Mouse (Mus musculus): ENCODE measurements around the gene Cxcr5.
A peak's percentile ranks its signal among the peaks of the same experiment; 100 is the strongest.

Gene Cxcr5

DNA sequence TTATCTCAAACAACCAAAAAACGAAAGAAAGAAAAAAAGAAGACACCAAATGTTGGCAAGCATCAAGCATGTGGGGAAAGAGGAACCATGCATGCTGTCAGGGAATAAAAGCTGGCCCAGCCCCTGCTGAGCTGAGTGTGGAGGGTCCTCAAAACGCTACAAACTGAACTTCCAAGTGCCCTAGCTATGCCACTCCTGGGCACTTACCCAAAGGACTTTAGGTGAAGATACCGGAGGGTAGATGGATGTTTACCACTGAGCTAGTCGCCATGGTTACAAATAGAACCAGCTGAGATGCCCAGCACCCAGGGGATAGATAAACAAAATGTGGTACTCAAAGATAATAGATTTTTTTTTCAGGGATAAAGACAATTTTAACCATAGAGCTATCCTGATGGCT lies at the start of gene Cxcr5:
Cxcr5 (minus strand) TSS at position 281 of the 400 bp plus-strand sequence.
- DNase-seq: no peak

DNA sequence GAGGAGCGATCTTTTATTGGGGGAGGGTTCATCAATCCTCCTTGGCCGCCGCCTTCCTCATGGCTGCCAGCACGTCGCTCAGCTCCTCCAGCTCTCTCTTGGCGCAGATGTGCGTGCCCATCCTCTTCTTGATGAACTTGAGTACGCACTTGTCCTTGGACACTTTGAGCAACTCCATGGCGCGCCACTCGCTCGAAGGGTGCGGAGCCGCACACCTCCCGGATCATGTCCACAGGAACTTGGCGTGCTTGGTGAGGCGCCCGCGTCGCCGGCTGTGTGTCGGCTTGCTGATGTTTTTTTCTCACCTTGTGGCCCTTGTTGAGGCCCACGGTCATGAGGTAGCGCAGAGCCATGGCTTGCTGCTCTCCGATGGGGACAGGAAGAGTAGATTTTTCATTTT lies 48.7 kb upstream of the Cxcr5 start:
- no peak for DNase-seq

DNA sequence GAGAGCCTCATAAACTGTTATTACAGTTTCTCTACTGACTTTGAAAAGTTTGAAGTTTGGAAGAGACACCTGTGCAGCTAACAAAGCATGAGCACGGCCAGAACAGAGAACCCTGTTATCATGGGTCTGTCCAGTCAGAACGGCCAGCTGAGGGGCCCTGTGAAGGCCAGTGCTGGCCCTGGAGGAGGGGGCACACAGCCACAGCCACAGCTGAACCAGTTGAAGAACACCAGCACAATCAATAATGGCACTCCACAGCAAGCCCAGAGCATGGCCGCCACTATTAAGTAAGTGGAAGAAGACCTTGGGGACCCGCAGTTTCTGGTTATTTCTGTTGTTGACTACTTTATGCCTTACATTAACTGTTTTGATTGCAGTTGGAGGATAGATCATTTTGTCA lies 45.6 kb upstream of the Cxcr5 start:
- DNase-seq: no peak

GRCm38 (mm10) chr9:44606646-44607045 lies 45.0 kb upstream of the Cxcr5 start:
- no peak for DNase-seq

DNA sequence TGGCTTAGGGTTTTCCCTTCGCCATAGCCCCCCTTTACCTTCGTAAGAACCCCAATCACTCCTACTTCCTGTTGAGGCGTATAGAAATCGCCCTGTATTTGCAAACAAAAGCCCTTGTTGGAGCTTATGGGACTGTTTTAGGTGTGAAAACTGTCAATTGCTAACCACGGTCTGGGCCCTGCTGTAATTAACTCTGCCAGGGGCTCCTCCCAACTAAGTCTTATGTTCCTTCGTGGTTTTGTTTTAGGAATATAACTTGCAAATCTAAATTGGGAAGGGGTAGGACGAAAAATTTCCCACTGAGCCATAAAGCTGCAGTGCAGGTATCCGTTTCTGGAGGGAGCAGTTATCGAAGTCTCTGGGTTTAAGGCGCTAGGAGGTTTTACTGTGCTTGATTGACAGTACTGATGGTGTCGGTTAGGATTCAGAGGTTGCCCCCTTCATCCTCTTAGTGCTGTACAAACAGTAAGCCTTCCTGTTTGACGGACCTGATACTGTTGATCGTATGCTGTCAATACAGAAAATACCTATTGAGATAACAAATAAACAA lies 44.0 kb upstream of the Cxcr5 start:
- no peak for DNase-seq

DNA sequence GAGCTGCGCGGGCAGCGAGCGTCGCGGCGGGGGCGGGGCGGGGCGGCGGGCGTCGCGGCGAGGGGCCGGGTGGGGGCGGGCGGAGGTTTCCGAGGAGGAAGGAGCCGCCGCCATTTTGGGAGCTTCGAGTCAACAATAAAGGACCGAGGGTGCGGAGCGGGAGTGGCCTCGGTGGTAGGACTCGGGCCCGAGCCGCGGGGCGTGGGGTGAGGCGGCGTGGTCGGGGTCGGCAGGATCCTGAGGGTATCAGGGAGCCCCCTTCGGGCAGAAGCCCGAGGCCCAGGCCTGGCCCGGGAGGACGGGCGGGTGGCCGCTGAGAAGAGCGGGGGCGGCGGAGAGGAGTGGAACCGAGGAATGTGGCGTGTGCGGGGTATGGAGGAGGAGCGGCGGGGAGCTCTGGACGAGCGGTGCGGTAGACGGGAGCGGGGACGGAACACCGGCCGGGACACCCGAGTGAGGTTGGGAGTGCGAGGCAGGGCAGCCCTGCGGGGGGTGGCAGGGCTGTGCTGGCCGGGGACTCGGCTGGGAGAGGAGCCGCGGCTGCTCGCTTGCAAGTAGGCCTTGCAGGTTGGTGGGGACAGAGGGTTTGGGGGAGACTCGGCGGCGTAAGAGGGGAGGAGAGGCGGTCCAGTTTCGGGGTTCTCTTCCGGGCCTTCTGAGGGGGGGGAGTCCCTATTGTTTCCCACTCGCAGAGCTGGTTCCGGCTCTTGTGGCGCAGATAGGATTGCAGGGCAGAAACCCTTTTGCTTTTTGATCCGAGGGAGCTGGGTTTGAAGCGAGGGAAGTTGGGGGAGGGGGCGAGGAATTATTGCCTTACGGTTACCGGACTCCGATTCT lies 43.3 kb upstream of the Cxcr5 start, which contains the start of gene Ddx6:
Ddx6 (plus strand) TSS at position 114 of the 837 bp plus-strand sequence.
- DNase-seq: peak; percentile 73

- DNase-seq: peak; percentile 78
These were observed 42.7 kb upstream of the Cxcr5 start for GRCm38 (mm10) chr9:44604290-44604778.

- DNase-seq: peak; percentile 70
These were observed 42.0 kb upstream of the Cxcr5 start for GRCm38 (mm10) chr9:44603454-44604289.

- DNase-seq: no peak
These were observed 41.1 kb upstream of the Cxcr5 start for GRCm38 (mm10) chr9:44602766-44603165.

DNA sequence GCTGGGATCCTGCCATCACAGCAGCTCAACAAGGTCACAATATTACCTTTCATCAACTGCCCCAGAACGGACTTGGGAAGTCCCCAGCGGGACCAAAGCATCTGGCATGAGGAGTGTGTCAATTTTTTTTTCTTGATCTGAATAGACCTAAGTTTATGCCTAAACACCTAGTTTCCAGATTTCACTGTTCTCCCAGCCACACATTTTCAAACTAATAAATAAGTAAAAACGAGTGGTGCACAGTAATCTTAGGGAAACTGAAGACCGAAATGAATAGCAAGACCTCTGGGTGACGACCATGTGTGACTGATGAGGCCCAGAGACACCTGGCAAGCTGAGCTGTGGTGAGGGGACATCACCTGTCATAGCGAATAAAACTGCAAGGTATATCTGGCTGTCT lies 39.1 kb upstream of the Cxcr5 start:
- DNase-seq: no peak

- DNase-seq: no peak
These were observed 37.9 kb upstream of the Cxcr5 start for GRCm38 (mm10) chr9:44599616-44600015.

- DNase-seq: no peak
These were observed 37.3 kb upstream of the Cxcr5 start for GRCm38 (mm10) chr9:44598899-44599495.

- DNase-seq: no peak
These were observed 36.1 kb upstream of the Cxcr5 start for GRCm38 (mm10) chr9:44597742-44598141.

- no peak for DNase-seq
These were observed 33.9 kb upstream of the Cxcr5 start for GRCm38 (mm10) chr9:44595537-44595930.

DNA sequence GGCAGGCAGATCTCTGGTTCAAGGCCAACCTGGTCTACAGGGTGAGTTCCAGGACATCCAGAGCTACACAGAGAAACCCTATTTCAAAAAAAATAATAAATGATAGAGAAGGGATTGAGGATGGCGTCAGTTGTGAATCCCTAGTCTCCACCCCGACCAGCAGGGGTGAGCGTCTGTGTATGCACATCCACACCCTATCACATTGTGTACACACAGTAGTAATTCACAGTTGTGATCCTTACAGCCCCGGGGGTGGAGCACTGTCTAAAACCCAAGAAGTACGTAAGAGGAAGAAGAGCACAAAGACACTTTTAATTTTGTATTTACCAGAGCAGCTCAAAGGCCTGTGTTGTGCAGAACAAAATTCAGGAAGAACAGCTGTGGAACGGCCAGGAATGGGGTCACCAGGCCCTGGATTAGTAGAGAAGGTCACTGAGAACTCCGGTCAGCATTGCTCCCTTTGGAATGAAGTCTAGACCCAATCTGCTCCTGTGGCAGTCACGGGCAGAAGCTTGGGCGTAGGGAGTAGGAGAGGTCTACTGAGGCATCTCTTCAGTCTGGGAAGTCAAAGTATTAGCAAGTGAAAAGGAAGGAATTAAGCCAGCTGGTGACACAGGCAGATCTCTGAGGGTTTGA lies 33.3 kb upstream of the Cxcr5 start:
- DNase-seq: no peak

DNA sequence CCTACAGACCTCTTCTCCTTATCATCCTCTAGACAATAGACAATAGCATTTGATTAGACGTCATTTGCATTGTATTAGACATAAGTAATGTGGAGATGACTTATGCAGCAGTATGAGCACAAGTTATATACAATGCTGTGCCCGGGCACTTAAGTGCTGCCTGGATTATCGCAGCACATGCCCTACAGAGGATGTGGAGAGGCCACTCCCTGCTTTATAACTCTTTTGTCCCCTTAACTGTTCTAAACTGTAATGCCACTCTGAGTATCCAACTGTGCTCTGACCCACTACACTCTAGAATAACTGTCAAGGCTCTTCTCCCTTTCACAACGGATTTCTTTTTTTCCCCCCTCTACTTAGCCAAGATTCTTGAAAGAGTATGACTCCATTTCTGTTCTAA lies 32.2 kb upstream of the Cxcr5 start:
- DNase-seq: no peak

DNA sequence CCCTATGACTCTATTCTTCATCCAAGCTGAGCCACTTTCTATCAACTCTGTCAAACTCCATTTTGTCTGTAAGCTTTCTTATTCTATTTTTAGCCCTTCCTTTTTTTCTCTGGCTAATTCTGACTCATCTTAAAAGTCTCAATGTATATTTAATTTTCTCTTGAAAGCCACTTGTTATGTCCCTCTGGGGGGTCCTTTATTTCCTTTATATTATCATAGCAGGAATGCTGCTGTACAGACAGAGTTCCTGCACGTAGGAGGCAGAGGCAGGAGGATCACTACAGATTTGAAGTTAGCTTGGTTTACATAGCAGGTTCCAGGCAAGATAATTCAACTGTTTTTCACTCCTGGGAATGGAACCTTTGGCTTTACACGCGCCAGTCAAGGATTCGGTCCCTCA lies 31.5 kb upstream of the Cxcr5 start:
- DNase-seq: no peak

DNA sequence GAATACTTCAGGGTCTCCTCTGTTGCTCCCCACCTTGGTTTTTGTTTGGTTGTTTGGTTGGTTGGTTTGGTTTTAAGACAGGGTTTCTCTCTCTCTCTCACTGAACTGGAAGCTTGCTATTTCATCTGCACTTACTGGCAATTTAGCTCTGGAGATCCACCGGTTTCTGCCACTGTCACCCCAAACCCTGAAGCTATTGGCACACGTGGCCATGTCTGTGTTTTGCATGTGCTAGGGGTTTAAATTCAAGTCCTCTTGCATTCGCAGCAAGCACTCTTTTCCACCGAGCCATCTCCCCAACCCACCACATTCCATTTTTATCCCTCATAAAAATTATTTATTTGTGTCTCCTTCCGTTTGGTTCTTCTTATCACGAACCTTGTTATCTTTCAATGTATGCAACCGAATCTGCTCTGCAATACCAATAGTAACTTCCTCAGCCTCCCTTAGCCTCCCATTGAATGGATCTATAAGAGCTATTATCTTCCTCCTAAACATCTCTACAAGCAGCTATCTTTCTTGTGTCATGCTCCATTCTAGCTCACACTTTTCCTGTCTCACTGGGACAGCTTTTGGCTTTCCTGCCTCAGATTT lies 30.0 kb upstream of the Cxcr5 start:
- no peak for DNase-seq

DNA sequence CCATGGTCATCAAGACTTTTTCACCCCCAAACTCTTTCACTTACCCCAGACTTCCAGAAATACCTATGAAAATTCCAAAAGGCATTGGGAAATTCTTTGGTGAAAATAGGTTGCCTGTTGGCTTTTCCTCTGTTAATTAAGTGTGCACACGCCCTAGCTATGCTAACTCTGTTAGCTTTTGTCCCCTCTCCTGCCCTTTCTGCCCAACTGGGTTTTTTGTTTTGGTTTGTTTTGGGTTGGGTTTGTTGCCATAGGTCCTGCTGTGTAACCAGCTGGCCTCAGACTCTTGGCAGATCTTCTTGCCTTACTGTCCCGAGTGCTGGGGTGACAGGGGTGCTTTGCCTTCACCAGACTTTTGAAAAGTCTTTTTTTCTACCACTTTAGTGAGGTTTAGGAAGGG lies 29.3 kb upstream of the Cxcr5 start:
- peak; percentile 90 for DNase-seq

- DNase-seq: no peak
These were observed 27.4 kb upstream of the Cxcr5 start for GRCm38 (mm10) chr9:44589095-44589494.

DNA sequence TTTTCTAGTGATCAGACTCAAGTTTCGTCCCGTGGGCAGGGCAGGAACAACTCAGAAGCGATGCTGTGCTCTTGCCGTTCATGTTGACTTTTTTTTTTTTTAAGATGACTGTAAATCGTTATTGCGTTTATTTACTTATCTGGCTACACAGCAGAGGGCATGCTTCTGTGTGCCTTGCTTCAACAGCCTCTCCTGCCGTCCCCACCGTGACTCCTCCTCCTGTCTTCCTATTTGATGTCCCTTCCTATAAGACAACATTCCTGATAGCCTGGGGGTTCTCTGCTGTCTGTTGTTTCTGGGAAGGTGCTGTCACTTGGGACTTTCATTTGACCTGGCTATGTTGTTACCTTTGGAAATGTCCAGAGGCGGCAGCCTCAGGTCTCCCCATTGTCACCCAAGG lies 26.9 kb upstream of the Cxcr5 start:
- no peak for DNase-seq
